Comparison of ENCODE assay signal across 9 mouse cellular contexts in the genomic region with DNA sequence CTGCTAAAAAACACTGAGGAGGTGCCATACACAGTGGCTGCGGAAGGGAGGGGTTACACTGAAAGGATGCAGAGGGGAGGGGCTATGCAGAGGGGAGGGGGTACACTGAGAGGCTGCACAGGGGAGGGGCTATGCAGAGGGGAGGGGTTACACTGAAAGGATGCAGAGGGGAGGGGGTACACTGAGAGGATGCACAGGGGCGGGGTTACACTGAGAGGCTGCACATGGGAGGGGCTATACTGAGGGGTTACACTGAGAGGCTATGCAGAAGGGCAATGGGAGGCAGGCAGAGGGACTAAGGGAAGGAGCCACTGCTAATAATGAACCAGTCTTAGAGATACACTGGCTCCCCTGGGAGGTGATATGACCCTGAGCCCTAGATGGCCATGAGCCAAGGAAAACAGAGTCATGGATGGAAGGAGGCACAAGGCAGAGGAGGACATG. TPM values are rescaled to one million over a fixed set of nuclear protein-coding genes. Genes with fewer than 3 reads are reported as not detected.
DNase-seq lines count a peak whose midpoint lies in the region; ATAC-seq lines count a peak whose summit lies in the region.
"Had no signal": no experiment of that assay in that cellular context is flagged by ENCODE, and none has a peak within 500 bp of the region (broad histone marks: within the 10 kb centered on the region; RNA-seq: fewer than 3 reads in every experiment).

No protein-coding gene starts in this region.

- no peak overlapping the region for H3K9ac ChIP-seq in forebrain, embryonic 16.5 days (replicated peaks; ENCODE audit: low read depth, low read length)
- H3K9ac ChIP-seq in limb, embryonic 13.5 days = no peak overlapping the region
- peak overlapping the region; percentile 2; the same call in 1 of the 2 replicates for H3K9ac ChIP-seq in stomach, embryonic 16.5 days (ENCODE audit: low read length)

- H3K27ac ChIP-seq in forebrain, embryonic 16.5 days (ENCODE audit: low read length) = no peak overlapping the region
- no peak overlapping the region for H3K27ac ChIP-seq in limb, embryonic 13.5 days
- H3K27ac ChIP-seq in stomach, embryonic 16.5 days (ENCODE audit: low read length) = no peak overlapping the region

- H3K9me3 ChIP-seq in forebrain, embryonic 16.5 days (ENCODE audit: control insufficient read depth, low read length) = no peaks in the 10 kb centered on the region
- H3K9me3 ChIP-seq in limb, embryonic 13.5 days = no peaks in the 10 kb centered on the region
- H3K9me3 ChIP-seq in stomach, embryonic 16.5 days (replicated peaks; ENCODE audit: control insufficient read depth, low read length) = no peaks in the 10 kb centered on the region

- no peaks in the 10 kb centered on the region for H3K27me3 ChIP-seq in forebrain, embryonic 16.5 days (replicated peaks; ENCODE audit: control insufficient read depth, insufficient read depth, low read length)
- no peaks in the 10 kb centered on the region for H3K27me3 ChIP-seq in limb, embryonic 13.5 days
- H3K27me3 ChIP-seq in stomach, embryonic 16.5 days (ENCODE audit: control insufficient read depth, insufficient read depth, low read length) = no peaks in the 10 kb centered on the region

- peaks cover 21% of the 10 kb centered on the region for H3K4me1 ChIP-seq in forebrain, embryonic 16.5 days (replicated peaks; ENCODE audit: control insufficient read depth, insufficient read depth, low read length)
- H3K4me1 ChIP-seq in limb, embryonic 13.5 days = peaks cover 32% of the 10 kb centered on the region
- peaks cover 21% of the 10 kb centered on the region for H3K4me1 ChIP-seq in stomach, embryonic 16.5 days (ENCODE audit: control insufficient read depth, insufficient read depth, low read length)

- H3K4me2 ChIP-seq in forebrain, embryonic 16.5 days (ENCODE audit: low read length) = no peak overlapping the region
- no peak overlapping the region for H3K4me2 ChIP-seq in limb, embryonic 13.5 days (replicated peaks)
- no peak overlapping the region for H3K4me2 ChIP-seq in stomach, embryonic 16.5 days (ENCODE audit: low read depth, low read length)

- ATAC-seq in forebrain, embryonic 16.5 days = peak; percentile 70
- ATAC-seq in limb, embryonic 13.5 days (ENCODE audit: low FRiP score, low read depth) = peak; percentile 37
- ATAC-seq in stomach, embryonic 16.5 days (ENCODE audit: insufficient read depth, low FRiP score) = peak; percentile 71

- H3K36me3 ChIP-seq in forebrain, embryonic 16.5 days (ENCODE audit: control insufficient read depth, insufficient read depth) = no peaks in the 10 kb centered on the region
- H3K36me3 ChIP-seq in limb, embryonic 13.5 days = no peaks in the 10 kb centered on the region
- no peaks in the 10 kb centered on the region for H3K36me3 ChIP-seq in stomach, embryonic 16.5 days (ENCODE audit: control insufficient read depth, insufficient read depth, low read length)

- H3K4me3 ChIP-seq in forebrain, embryonic 16.5 days (replicated peaks; ENCODE audit: low read length) = no peak overlapping the region
- no peak overlapping the region for H3K4me3 ChIP-seq in limb, embryonic 13.5 days
- no peak overlapping the region for H3K4me3 ChIP-seq in stomach, embryonic 16.5 days (replicated peaks; ENCODE audit: low read length)

- 3% methylated on average over 2 of the region's 2 CpGs for WGBS in forebrain, embryonic 16.5 days
- WGBS in limb, embryonic 13.5 days = 21% methylated on average over 2 of the region's 2 CpGs
- 30% methylated on average over 2 of the region's 2 CpGs for WGBS in stomach, embryonic 16.5 days

- peak; percentile 51 for DNase-seq in thymus, postnatal 0 days (ENCODE audit: low spot score)
- DNase-seq in thymus, adult 18-20 months = no peak
- DNase-seq in layer of hippocampus, postnatal 36 days = no peak
- DNase-seq in spleen, adult 18-20 months = no peak
- no peak for DNase-seq in layer of hippocampus, adult 11-12 months (ENCODE audit: low spot score)

RNA-seq across cellular contexts. Expression of gene Col18a1, which starts 14.1 kb away (rescaled TPM):
- 22.1 and 22.9 TPM in 2 replicates for polyA plus RNA-seq in thymus, postnatal 0 days (2015; fragmentation: Nextera tagmentation; extraction: Ambion mirVana)
- polyA plus RNA-seq in forebrain, embryonic 16.5 days (2015; fragmentation: Nextera tagmentation; extraction: Ambion mirVana) = 21.7 and 26.2 TPM in 2 replicates
- polyA plus RNA-seq in limb, embryonic 13.5 days (2015; fragmentation: Nextera tagmentation; extraction: Ambion mirVana) = 79.0 and 87.8 TPM in 2 replicates
- 78.9 and 82.2 TPM in 2 replicates for polyA plus RNA-seq in stomach, embryonic 16.5 days (2015; fragmentation: Nextera tagmentation; extraction: Ambion mirVana)
- 1 to 10 TPM; 3.1 to 4.4 TPM for total RNA-seq in layer of hippocampus, postnatal 36 days (2021)
- total RNA-seq: neutrophil, adult 5-6 weeks had no signal
